Mouse (Mus musculus): ENCODE measurements around the gene Agpat2. TPM values are rescaled to one million over a fixed set of nuclear protein-coding genes. Genes with fewer than 3 reads are reported as not detected.

The Agpat2 gene
- 22.5 and 26.0 TPM in 2 replicates for polyA plus RNA-seq (2012; rRNA removed)

DNA sequence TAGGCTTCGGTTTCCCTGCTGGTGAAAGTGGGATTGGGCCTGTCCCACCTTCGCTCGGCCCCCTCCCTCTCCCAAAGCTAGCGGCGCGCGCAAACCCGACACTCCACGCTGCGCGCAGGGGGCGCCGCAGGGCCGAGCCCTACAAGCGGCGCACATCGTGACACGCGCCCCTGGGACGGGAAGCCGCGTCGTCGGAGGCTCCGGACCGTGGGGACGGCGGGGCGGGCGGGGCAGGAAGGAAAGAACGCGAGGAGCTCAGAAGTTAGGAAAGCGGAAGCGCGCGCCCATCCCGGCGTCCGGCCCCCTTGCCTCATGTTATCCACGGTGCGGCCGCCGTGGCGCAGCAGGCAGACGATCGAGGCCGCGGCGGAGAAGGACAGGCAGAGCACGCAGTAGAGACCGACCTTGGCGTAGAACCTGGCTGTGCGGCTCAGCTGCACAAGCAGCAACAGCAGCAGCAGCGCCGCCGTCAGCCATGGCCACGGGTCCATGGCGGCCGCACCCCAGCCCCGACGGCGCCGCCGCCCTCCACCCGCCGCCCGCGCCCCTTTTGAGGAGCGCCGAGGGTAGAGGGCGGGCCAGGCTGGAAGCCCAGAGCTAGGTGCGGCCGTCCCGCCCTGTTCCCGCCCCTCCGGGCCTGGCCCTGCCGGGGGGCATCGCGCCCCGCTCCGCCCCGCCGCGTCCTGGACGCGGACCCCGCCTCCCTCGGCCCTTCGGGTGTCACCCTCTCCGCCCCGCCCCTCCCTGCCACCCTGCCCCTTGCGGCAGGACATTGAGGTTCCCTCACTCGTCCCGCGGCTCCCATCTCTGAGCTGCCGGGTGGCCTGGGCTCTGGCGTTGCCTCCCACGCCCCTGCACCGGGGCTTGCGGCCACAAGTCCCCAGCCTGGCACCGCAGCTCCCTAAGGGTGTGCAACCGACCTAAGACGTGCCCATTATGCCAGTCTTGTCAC is at the start of gene Agpat2:
TSS of gene Agpat2 (minus strand) at position 698 of the 952 bp plus-strand sequence.

DNA sequence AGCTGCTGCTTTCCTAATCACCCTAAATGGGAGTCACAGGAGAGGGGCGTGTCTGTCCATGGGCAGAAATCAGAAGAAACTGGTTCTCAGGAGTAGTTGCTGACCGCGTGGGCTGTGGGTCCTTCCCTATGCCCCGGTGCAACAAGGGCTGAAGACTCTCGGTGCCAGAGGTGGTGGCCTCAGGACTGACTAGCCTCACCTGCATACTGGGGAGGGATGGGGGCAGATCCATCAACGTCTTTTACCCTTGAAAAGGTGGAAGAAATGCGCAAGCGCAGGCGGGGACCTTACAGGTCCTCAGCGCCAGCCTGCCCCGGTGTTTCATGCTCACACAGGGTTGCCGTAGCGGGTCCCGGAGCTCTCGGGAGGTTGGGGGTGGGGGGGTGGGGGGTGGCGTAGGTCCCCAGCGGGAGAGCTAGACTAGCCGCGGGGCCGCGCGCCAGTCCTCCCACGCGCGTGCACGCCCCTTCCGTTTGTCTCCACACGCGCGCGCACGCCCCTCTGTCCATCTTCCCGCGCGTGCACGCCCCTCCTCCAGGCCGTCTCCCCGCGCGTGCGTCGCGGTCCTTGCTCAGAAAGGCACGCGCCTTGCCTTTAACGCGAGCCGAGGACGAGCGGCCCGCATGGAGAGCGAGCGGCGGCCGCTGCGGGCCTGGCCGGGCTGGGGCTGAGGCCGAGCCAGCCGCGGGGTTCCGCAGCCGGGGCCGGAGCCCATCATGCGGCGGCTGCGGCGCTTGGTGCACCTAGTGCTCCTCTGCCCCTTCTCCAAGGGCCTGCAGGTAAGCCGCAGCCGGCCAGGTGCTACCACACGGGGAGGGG is 23.9 kb upstream of the Agpat2 start, which contains the start of gene Fam69b:
TSS of gene Fam69b (plus strand) at position 537 of the 819 bp plus-strand sequence.

DNA sequence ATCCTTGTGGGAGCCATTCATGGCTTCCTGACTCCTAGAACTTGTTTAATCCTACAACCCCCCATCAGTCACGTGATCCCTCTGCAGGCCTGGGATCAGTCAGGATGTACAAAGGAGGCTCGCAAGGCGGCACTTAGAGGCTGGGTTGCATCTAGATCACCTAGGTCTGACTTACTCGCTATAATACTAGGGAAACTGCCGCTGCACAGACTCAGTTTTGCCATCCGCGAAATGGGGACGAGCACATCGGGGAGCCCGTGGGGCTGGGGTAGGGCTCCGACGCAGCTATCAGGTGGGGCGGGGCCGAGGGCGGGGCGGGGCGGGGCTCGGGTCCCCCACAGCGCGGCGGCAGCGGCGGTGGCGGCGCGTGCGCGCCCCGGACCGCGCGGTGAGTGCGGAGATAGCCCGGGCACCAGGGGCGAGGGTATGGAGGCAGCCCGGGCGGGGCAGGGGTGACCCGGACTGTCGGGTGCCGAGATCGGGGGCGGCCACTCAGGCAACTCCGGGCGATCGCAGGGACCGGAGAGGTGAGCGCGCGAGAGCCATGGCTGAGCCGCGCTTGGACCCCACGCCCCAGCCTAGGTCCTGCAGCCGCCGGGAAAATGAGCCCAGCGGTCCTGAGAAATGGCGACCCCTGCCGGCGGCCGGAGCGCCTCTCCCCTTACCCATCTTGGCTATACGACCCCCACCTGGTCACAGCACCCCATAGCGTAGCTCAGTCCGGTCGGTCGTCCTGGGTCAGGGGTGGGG is 17.7 kb downstream of the Agpat2 start, which contains the start of gene Gm20532:
TSS of gene Gm20532 (plus strand) at position 346 of the 750 bp plus-strand sequence.

DNA sequence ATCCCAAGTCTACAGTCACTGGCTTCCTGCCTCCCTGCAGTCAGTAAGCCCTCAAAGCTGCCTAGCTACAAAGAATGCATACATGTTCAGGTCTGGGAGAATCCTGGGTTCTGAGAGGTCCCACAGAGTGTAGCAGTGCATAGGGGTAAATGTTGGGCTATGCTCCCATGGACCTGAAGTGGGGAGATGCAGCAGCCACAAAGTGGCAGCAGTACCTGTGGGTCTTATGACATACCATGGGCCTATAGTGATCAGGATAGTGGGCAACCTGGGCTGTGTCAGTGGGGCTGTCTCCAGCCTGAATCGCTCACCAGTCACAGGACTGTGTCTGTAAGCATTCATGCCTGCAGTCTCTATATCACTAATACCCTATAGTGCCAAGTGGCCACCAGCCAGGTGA is 24.5 kb downstream of the Agpat2 start, which contains the start of gene Egfl7:
TSS of gene Egfl7 (plus strand) at position 301 of the 400 bp plus-strand sequence.

Other genes starting within 250 kb of the Agpat2 start
- 5.0 and 6.2 TPM in 2 replicates for gene Card9, start 243.5 kb downstream of the Agpat2 start, polyA plus RNA-seq (2012; rRNA removed)
- 10.0 and 12.3 TPM in 2 replicates for gene Snapc4, start 223.8 kb downstream of the Agpat2 start, polyA plus RNA-seq (2012; rRNA removed)
- gene Entr1, start 215.1 kb downstream of the Agpat2 start, polyA plus RNA-seq (2012; rRNA removed), result 34.3 and 37.1 TPM in 2 replicates
- 40.3 and 46.0 TPM in 2 replicates for gene Pmpca, start 215.1 kb downstream of the Agpat2 start, polyA plus RNA-seq (2012; rRNA removed)
- gene Inpp5e, start 195.2 kb downstream of the Agpat2 start, polyA plus RNA-seq (2012; rRNA removed), result 6.1 and 6.7 TPM in 2 replicates
- 10.5 and 11.6 TPM in 2 replicates for gene Sec16a, start 159.2 kb downstream of the Agpat2 start, polyA plus RNA-seq (2012; rRNA removed)
- gene Notch1, start 87.8 kb downstream of the Agpat2 start, polyA plus RNA-seq (2012; rRNA removed), result 1.5 and 1.6 TPM in 2 replicates
- gene Egfl7, start 24.4 kb downstream of the Agpat2 start, polyA plus RNA-seq (2012; rRNA removed), result 67.8 and 69.7 TPM in 2 replicates
- not detected in 2 replicates for gene Gm20532, start 17.8 kb downstream of the Agpat2 start, polyA plus RNA-seq (2012; rRNA removed)
- gene Fam69b, start 24.0 kb upstream of the Agpat2 start, polyA plus RNA-seq (2012; rRNA removed), result 0.89 and 1.00 TPM in 2 replicates
- gene Lcn4, start 66.9 kb upstream of the Agpat2 start, polyA plus RNA-seq (2012; rRNA removed), result not detected in 2 replicates

Measured in liver, embryonic 14 days (tissue).